Mouse (Mus musculus) hindbrain, embryonic 16.5 days (tissue): Measurements from ENCODE around the gene Cnn1. TPM values are rescaled to one million over a fixed set of nuclear protein-coding genes. Genes with fewer than 3 reads are reported as not detected.
A peak's percentile ranks its signal among the peaks of the same experiment; 100 is the strongest.

ENCODE experiments used
- ATAC-seq: fragments of 200-750 bp; cut with Nextera tagmentation; 2 replicates; pipeline ENCODE4 v1.8.0; 2017; ENCODE audit warnings: moderate TSS enrichment, moderate library complexity
- H3K27ac ChIP-seq: fragments of 300-500 bp; sonication (generic); 2 replicates; pipeline ENCODE4 v1.5.1; 2014; ENCODE audit warnings: low read depth, mild to moderate bottlenecking, control low read depth, low read length, moderate library complexity
- H3K27me3 ChIP-seq: fragments of 300-500 bp; sonication (generic); replicated peaks from 2 replicates; pipeline ENCODE4 v1.6.1; 2014; ENCODE audit warnings: low read length; ENCODE audit not compliant: control insufficient read depth, insufficient read depth
- H3K36me3 ChIP-seq: fragments of 300-500 bp; sonication (generic); 2 replicates; pipeline ENCODE4 v1.6.1; 2014; ENCODE audit warnings: mild to moderate bottlenecking, low read length, moderate library complexity, mixed read lengths; ENCODE audit not compliant: control insufficient read depth, insufficient read depth
- H3K4me1 ChIP-seq: fragments of 300-500 bp; sonication (generic); 2 replicates; pipeline ENCODE4 v1.6.1; 2014; ENCODE audit warnings: low read depth, low read length; ENCODE audit not compliant: control insufficient read depth, insufficient read depth
- H3K4me2 ChIP-seq: fragments of 300-500 bp; sonication (generic); 2 replicates; pipeline ENCODE4 v1.6.1; 2014; ENCODE audit warnings: mild to moderate bottlenecking, low read length, control low read depth, moderate library complexity
- H3K4me3 ChIP-seq: fragments of 300-500 bp; sonication (generic); 2 replicates; pipeline ENCODE4 v1.5.1; 2014; ENCODE audit warnings: mild to moderate bottlenecking, low read length, control low read depth, moderate library complexity
- H3K9ac ChIP-seq: fragments of 300-500 bp; sonication (generic); 2 replicates; pipeline ENCODE4 v1.6.1; 2014; ENCODE audit warnings: low read depth, mild to moderate bottlenecking, control low read depth, low read length, moderate library complexity
- H3K9me3 ChIP-seq: fragments of 300-500 bp; sonication (generic); 2 replicates; pipeline ENCODE4 v1.6.1; 2014; ENCODE audit warnings: mild to moderate bottlenecking, low read length, moderate library complexity; ENCODE audit not compliant: control insufficient read depth
- WGBS: fragments of 180-500 bp; shearing (Covaris S2); extraction: QIAGEN DNeasy Blood & Tissue Kit; methylation state at CpG from one replicate; pipeline ENCODE4 v1.1.7; 2014; 5-methylcytosine and 5-hydroxymethylcytosine counted together
- microRNA-seq: library from miRNA; unstranded; fragments of <30 nt; microRNA quantifications from one replicate; pipeline ENCODE4, GENCODE M21; 2017
- polyA plus RNA-seq: library from polyadenylated mRNA; unstranded; fragments of >200 nt; fragmentation: Nextera tagmentation; extraction: Ambion mirVana; gene quantifications from 2 replicates; pipeline ENCODE4 v1.2.1, GENCODE M21; 2015

The Cnn1 gene
- polyA plus RNA-seq, 1 experiment from 2014 or later = 0.93 TPM

- peaks cover 12% of the 10 kb centered on the region for H3K4me1 ChIP-seq
- no peaks in the 10 kb centered on the region for H3K27me3 ChIP-seq
- peak overlapping the region; percentile 71 for H3K4me2 ChIP-seq
- no peak for ATAC-seq
- 63% methylated on average over 34 of the region's 34 CpGs for WGBS
- peak overlapping the region; percentile 94 for H3K27ac ChIP-seq
- H3K9me3 ChIP-seq = no peaks in the 10 kb centered on the region
- H3K36me3 ChIP-seq = no peaks in the 10 kb centered on the region
- H3K4me3 ChIP-seq = peak overlapping the region; percentile 77
- H3K9ac ChIP-seq = peak overlapping the region; percentile 86
Measured at GRCm38 (mm10) chr9:22157516-22158265, 58.7 kb downstream of the Cnn1 start.

Small RNA genes within 50 kb of the gene (microRNA-seq; reads per million reads assigned to microRNA genes)
- not detected for gene Mir7084

Other genes starting within 250 kb of the Cnn1 start
- 16.0 and 17.3 TPM in 2 replicates for gene Dock6, start 246.6 kb upstream of the Cnn1 start, polyA plus RNA-seq
- gene Rab3d, start 181.0 kb upstream of the Cnn1 start, polyA plus RNA-seq = 23.6 and 24.3 TPM in 2 replicates
- 9.7 and 9.8 TPM in 2 replicates for gene Ccdc159, start 171.7 kb upstream of the Cnn1 start, polyA plus RNA-seq
- 56.5 and 61.0 TPM in 2 replicates for gene Tmem205, start 171.7 kb upstream of the Cnn1 start, polyA plus RNA-seq
- 106 and 115 TPM in 2 replicates for gene Plppr2, start 162.2 kb upstream of the Cnn1 start, polyA plus RNA-seq
- gene Swsap1, start 143.5 kb upstream of the Cnn1 start, polyA plus RNA-seq = 8.1 and 8.7 TPM in 2 replicates
- 1.2 and 1.4 TPM in 2 replicates for gene Epor, start 135.7 kb upstream of the Cnn1 start, polyA plus RNA-seq
- gene Rgl3, start 109.8 kb upstream of the Cnn1 start, polyA plus RNA-seq = 2.0 and 2.1 TPM in 2 replicates
- gene Ccdc151, start 96.6 kb upstream of the Cnn1 start, polyA plus RNA-seq = 5.9 and 6.4 TPM in 2 replicates
- 93.7 and 97.3 TPM in 2 replicates for gene Prkcsh, start 96.4 kb upstream of the Cnn1 start, polyA plus RNA-seq
- 77.8 and 80.4 TPM in 2 replicates for gene Elavl3, start 47.2 kb upstream of the Cnn1 start, polyA plus RNA-seq
- not detected in 2 replicates for gene Gm49318, start 28.0 kb upstream of the Cnn1 start, polyA plus RNA-seq
- 16.6 and 16.7 TPM in 2 replicates for gene Zfp653, start 27.8 kb upstream of the Cnn1 start, polyA plus RNA-seq
- gene Ecsit, start 13.8 kb upstream of the Cnn1 start, polyA plus RNA-seq = 60.9 and 62.3 TPM in 2 replicates
- gene Elof1, start 18.0 kb downstream of the Cnn1 start, polyA plus RNA-seq = 192 TPM in 2 replicates
- gene Acp5, start 36.5 kb downstream of the Cnn1 start, polyA plus RNA-seq = 0.49 and 1.5 TPM in 2 replicates
- 89.8 and 97.6 TPM in 2 replicates for gene Pigyl, start 57.6 kb downstream of the Cnn1 start, polyA plus RNA-seq
- 0.79 and 1.1 TPM in 2 replicates for gene Zfp872, start 88.9 kb downstream of the Cnn1 start, polyA plus RNA-seq
- 9.3 and 10.2 TPM in 2 replicates for gene Zfp809, start 126.5 kb downstream of the Cnn1 start, polyA plus RNA-seq
- 7.1 and 7.4 TPM in 2 replicates for gene Zfp599, start 160.7 kb downstream of the Cnn1 start, polyA plus RNA-seq
- gene Zfp810, start 208.4 kb downstream of the Cnn1 start, polyA plus RNA-seq = 23.0 and 25.0 TPM in 2 replicates